Mouse (Mus musculus) heart, embryonic 12.5 days (tissue): ENCODE data around the gene Yeats4. TPM values are rescaled to one million over a fixed set of nuclear protein-coding genes. Genes with fewer than 3 reads are reported as not detected.
"Not testable (repeated sequence)": the region's sequence is repeated elsewhere in the genome, so short reads cannot be mapped to it uniquely, and the experiment has no call there.

Experiments
- ATAC-seq: fragments of 200-750 bp; cut with Nextera tagmentation; 2 replicates; pipeline ENCODE4 v1.8.0; 2017; ENCODE audit warnings: moderate TSS enrichment, moderate library complexity; ENCODE audit not compliant: insufficient number of reproducible peaks, low FRiP score
- H3K27ac ChIP-seq: fragments of 300-500 bp; sonication (generic); 2 replicates; pipeline ENCODE4 v1.5.1; 2016; ENCODE audit warnings: mild to moderate bottlenecking, moderate library complexity; ENCODE audit not compliant: poor library complexity, severe bottlenecking
- H3K27me3 ChIP-seq: fragments of 300-500 bp; sonication (generic); replicated peaks from 2 replicates; pipeline ENCODE4 v1.6.1; 2016; ENCODE audit warnings: mild to moderate bottlenecking, moderate library complexity
- H3K36me3 ChIP-seq: fragments of 300-500 bp; sonication (generic); 2 replicates; pipeline ENCODE4 v1.6.1; 2016; ENCODE audit warnings: mild to moderate bottlenecking, moderate library complexity
- H3K4me1 ChIP-seq: fragments of 300-500 bp; sonication (generic); replicated peaks from 2 replicates; pipeline ENCODE4 v1.6.1; 2016; ENCODE audit warnings: mild to moderate bottlenecking
- H3K4me2 ChIP-seq: fragments of 300-500 bp; sonication (generic); 2 replicates; pipeline ENCODE4 v1.6.1; 2016; ENCODE audit warnings: mild to moderate bottlenecking, moderate library complexity
- H3K4me3 ChIP-seq: fragments of 300-500 bp; sonication (generic); 2 replicates; pipeline ENCODE4 v1.5.1; 2016; ENCODE audit warnings: mild to moderate bottlenecking
- H3K9ac ChIP-seq: fragments of 300-500 bp; sonication (generic); 2 replicates; pipeline ENCODE4 v1.6.1; 2016; ENCODE audit warnings: mild to moderate bottlenecking, moderate library complexity
- H3K9me3 ChIP-seq: fragments of 300-500 bp; sonication (generic); replicated peaks from 2 replicates; pipeline ENCODE4 v1.6.1; 2016; ENCODE audit warnings: mild to moderate bottlenecking, moderate library complexity
- WGBS: fragments of 180-500 bp; shearing (Covaris S2); methylation state at CpG from one replicate; pipeline ENCODE4 v1.1.7; 2016; 5-methylcytosine and 5-hydroxymethylcytosine counted together
- polyA plus RNA-seq: library from polyadenylated mRNA; unstranded; fragments of >200 nt; fragmentation: Nextera tagmentation; extraction: Ambion mirVana; gene quantifications from 2 replicates; pipeline ENCODE4 v1.2.1, GENCODE M21; 2016

The Yeats4 gene
- polyA plus RNA-seq, 1 experiment from 2014 or later: 66.2 TPM

DNA sequence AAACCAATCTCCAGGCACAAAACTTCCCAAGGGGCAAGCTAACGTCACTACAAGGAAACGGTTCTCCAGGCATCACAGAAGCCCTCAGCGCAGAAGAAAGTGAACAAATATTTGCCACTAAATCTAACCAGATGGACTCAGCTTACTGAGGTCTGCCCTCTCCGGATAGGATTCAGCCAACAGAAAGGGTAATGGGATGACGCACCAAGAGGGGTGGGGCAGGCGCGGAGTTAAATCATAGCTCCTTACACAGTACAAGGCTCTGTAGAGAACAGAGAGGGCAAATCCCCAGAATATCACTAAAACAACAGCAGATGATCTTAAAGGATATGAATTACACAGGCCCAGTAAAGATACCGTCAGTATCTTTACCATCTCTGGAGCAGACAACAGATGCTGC is 6.0 kb downstream of the Yeats4 start:
- no peak overlapping the region for H3K4me2 ChIP-seq
- no peak overlapping the region for H3K27ac ChIP-seq
- no peak overlapping the region for H3K4me3 ChIP-seq
- H3K9ac ChIP-seq: no peak overlapping the region
- H3K36me3 ChIP-seq: peaks cover 83% of the 10 kb centered on the region
- no peaks in the 10 kb centered on the region for H3K9me3 ChIP-seq
- no peak for ATAC-seq
- no peaks in the 10 kb centered on the region for H3K27me3 ChIP-seq
- 97% methylated on average over 8 of the region's 8 CpGs for WGBS
- peaks cover 7% of the 10 kb centered on the region for H3K4me1 ChIP-seq

DNA sequence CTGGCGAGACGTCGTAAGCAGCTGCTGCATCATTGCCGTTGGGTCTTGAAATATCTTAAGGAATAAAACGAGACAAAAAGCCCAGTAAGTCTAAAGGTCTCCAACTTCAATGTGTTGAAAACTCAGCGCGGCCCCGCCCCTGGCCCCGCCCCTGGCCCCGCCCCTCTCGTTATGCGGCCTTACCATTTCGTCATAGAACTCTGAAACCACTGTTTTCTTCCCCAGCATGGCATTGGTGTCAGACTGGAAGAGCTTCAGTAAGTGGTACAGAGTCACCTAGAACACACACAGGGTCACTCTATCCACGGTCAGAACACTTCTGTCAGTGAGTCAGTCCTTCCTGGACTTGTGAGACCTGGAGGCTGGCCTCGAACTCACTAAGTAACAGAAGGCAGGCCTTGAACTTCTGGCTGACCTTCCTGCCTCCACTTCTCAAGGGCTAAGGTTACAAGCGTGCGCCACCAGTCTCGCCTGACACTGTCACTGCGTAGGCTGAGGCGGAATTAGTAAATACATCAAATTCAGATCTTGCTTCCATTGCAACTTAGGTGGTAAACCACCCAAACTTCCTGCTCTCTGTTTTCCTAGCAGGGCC is 7.0 kb downstream of the Yeats4 start:
- Histone ChIP-seq H3K9ac (no peak overlapping the region), H3K4me3 (no peak overlapping the region), H3K4me1 (no peaks in the 10 kb centered on the region), H3K9me3 (no peaks in the 10 kb centered on the region), H3K36me3 (peaks cover 84% of the 10 kb centered on the region), H3K4me2 (no peak overlapping the region), H3K27me3 (no peaks in the 10 kb centered on the region), H3K27ac (no peak overlapping the region)
- 82% methylated on average over 20 of the region's 20 CpGs for WGBS
- 0 out of 2 replicates have a peak, but pooled peaks have one; percentile 19 for ATAC-seq

DNA sequence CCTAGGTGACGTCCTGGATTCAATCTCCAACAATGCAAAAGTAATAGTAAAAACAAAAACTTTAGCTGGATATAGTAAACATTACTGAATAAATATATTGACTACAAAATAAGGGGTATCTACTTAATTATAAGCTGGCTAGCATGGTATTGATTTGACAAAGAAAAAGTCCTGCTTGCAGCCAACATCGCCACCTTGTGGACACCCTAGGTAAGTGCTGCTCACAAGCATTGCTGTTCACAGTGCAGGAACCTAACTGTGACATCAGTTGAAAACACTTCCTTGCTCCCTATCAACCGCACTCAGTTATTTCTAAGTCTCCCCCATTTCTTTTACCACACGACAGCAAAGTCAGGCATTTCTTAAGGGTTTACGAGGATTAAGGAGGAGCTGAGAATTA is 7.5 kb downstream of the Yeats4 start:
- Histone ChIP-seq H3K9me3 (no peaks in the 10 kb centered on the region), H3K27me3 (no peaks in the 10 kb centered on the region), H3K4me3 (no peak overlapping the region), H3K9ac (no peak overlapping the region), H3K4me1 (no peaks in the 10 kb centered on the region), H3K36me3 (peaks cover 80% of the 10 kb centered on the region), H3K27ac (no peak overlapping the region), H3K4me2 (no peak overlapping the region)
- ATAC-seq: no peak
- WGBS: 68% methylated on average over 5 of the region's 5 CpGs

DNA sequence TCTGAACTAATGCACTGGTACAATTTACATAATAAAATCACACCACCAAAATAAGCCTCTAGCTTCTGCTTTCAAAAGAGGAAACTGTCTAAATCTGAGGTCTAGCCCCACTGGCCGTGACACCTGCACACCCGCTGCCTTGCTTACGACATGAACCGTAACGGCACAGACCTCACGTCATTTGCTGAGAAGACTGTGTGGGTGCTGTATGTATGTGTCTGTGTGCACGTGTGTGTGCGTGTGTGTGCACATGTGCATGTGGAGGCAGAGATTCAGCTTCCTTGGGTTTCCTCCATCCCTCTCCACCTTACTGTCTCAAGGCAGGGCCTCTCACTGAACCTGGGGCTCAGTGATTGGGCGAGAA is 8.2 kb downstream of the Yeats4 start:
- Histone ChIP-seq H3K27me3 (no peaks in the 10 kb centered on the region), H3K4me2 (no peak overlapping the region), H3K4me3 (no peak overlapping the region), H3K9me3 (no peaks in the 10 kb centered on the region), H3K4me1 (no peaks in the 10 kb centered on the region), H3K27ac (no peak overlapping the region), H3K9ac (no peak overlapping the region), H3K36me3 (peaks cover 78% of the 10 kb centered on the region)
- ATAC-seq: no peak
- WGBS: 96% methylated on average over 9 of the region's 9 CpGs

DNA sequence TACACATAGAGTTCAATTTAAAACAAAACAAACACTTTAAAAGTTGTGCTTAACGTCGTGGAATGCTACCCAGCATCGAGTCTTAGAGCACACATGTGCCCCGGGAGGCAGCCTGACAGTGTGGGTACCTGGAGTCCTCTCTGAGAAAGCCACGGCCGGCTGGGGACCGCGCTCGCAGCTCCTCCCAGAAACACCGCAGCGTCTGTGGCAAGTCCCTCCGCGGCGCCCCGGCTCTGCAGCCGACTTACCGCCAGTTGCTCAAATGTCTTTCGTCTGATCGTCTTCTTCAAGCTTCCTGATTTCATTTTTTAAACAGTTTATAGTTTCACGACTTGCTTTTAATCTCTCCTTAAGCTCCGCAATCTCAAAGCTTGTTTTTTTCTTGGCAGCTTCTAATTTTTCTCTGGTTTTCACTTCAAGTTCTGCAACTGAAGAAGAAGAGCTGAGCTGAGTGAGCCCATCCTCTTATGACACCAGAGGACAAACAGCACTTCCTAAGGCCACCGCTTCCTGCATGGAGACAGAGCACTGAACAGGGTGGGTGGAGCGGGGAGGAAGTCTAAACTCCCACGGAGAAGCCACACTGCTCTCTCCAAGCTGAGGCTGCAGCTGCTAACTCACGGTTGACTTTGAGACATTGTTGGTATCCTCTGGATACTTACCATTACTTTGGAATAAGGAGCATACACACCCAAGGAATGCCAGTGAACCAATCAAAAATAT is 8.7 kb downstream of the Yeats4 start:
- no peaks in the 10 kb centered on the region for H3K9me3 ChIP-seq
- H3K4me3 ChIP-seq: no peak overlapping the region
- H3K27me3 ChIP-seq: no peaks in the 10 kb centered on the region
- no peak overlapping the region for H3K27ac ChIP-seq
- WGBS: 91% methylated on average over 25 of the region's 25 CpGs
- H3K9ac ChIP-seq: no peak overlapping the region
- peaks cover 73% of the 10 kb centered on the region for H3K36me3 ChIP-seq
- H3K4me1 ChIP-seq: peaks cover 3% of the 10 kb centered on the region
- H3K4me2 ChIP-seq: no peak overlapping the region
- no peak for ATAC-seq

DNA sequence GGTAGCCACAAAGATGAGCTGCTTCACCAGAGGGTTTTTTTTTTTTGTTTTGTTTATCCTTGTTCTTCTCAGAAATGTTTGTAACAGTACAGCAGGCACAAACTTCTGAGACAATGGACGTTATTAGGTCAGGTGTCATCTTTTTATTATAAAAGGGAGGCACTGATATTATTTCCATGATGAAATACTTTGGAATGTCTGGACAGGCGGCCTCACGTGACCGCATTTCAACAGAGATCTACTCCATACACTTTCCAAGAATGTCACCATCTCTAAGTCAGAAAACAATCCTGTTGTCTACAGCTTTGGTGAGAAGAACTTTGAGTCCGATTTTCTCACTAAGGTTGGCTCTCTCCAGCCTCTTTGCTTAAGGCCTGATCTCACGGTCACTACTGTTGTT is 13.3 kb downstream of the Yeats4 start:
- Histone ChIP-seq H3K4me1 (peaks cover 12% of the 10 kb centered on the region), H3K36me3 (peaks cover 32% of the 10 kb centered on the region), H3K4me3 (no peak overlapping the region), H3K27ac (0 out of 2 replicates have a peak overlapping the region, but pooled peaks have one; percentile 15), H3K9me3 (no peaks in the 10 kb centered on the region), H3K27me3 (no peaks in the 10 kb centered on the region), H3K4me2 (no peak overlapping the region), H3K9ac (no peak overlapping the region)
- no peak for ATAC-seq
- 84% methylated on average over 6 of the region's 6 CpGs for WGBS

DNA sequence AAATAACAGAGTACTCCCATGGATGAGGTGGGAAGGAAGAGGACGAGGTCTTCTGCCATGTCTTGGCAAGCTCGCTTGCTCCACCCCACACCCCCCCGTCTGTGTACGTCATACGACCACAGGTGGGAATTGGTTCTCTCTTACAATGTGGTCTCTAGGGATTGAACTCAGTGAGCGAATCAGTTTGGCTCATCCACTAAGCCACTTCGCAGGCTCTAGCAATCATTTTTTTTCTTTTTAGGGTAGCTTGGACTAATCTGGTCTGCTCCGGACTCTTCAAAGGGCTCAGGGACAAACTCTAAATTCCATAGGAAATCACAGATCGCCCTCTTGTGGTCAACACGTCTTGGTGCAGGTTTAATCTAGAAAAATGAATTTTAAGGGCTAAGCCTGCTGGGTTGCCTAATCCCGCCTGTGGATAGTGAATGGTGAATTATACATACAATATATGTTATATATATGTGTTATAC is 14.8 kb downstream of the Yeats4 start:
- H3K4me2 ChIP-seq: peak overlapping the region; percentile 64
- H3K27ac ChIP-seq: no peak overlapping the region
- WGBS: 12% methylated on average over 11 of the region's 11 CpGs
- no peaks in the 10 kb centered on the region for H3K27me3 ChIP-seq
- 0 out of 2 replicates have a peak, but pooled peaks have one; percentile 17 for ATAC-seq
- H3K4me3 ChIP-seq: peak overlapping the region; percentile 39
- H3K9me3 ChIP-seq: no peaks in the 10 kb centered on the region
- peaks cover 12% of the 10 kb centered on the region for H3K4me1 ChIP-seq
- peaks cover 17% of the 10 kb centered on the region for H3K36me3 ChIP-seq
- no peak overlapping the region for H3K9ac ChIP-seq

DNA sequence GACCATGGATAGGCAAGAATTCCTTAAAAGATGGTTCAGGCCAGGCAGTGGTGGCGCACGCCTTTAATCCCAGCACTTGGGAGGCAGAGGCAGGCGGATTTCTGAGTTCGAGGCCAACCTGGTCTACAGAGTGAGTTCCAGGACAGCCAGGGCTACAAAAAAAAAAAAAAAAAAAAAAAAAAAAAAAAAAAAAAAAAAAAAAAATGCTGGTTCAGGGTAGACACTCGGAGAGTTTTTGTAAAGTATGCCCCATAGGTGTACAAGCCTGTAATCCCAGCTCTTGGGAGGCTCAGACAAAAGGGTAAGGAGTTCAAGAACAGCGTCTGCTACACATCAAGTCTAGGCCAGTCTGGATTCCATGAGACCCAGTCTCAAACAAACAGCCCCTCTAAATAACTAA is 15.5 kb downstream of the Yeats4 start:
- H3K27ac ChIP-seq, H3K4me3 ChIP-seq, H3K27me3 ChIP-seq, H3K4me2 ChIP-seq, ATAC-seq, H3K9ac ChIP-seq, H3K9me3 ChIP-seq: not testable (repeated sequence)
- H3K4me1 ChIP-seq: peaks cover 12% of the 10 kb centered on the region
- peaks cover 13% of the 10 kb centered on the region for H3K36me3 ChIP-seq
- WGBS: 87% methylated on average over 6 of the region's 6 CpGs

DNA sequence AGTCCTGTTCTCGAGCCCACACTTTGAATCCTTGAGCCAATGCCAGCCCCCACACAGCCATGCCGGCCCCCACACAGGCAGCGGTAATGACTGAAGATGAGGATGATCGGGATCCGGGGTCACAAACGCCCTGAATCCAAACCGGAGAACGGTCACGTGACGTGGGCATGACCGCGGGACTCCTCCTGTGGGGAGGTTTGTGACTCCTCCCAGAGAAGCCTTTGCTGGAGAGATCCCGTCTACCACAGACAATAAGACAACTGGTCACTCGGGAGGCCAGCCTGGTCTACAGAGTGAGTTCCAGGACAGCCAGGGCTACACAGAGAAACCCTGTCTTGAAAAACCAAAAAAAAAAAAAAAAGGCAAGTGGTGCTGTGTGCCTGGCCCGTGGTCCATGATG is 16.1 kb downstream of the Yeats4 start:
- ATAC-seq: no peak
- WGBS: 83% methylated on average over 15 of the region's 15 CpGs
- no peaks in the 10 kb centered on the region for H3K9me3 ChIP-seq
- H3K4me2 ChIP-seq: no peak overlapping the region
- no peak overlapping the region for H3K4me3 ChIP-seq
- no peak overlapping the region for H3K9ac ChIP-seq
- no peak overlapping the region for H3K27ac ChIP-seq
- H3K4me1 ChIP-seq: peaks cover 18% of the 10 kb centered on the region
- peaks cover 12% of the 10 kb centered on the region for H3K36me3 ChIP-seq
- H3K27me3 ChIP-seq: no peaks in the 10 kb centered on the region

DNA sequence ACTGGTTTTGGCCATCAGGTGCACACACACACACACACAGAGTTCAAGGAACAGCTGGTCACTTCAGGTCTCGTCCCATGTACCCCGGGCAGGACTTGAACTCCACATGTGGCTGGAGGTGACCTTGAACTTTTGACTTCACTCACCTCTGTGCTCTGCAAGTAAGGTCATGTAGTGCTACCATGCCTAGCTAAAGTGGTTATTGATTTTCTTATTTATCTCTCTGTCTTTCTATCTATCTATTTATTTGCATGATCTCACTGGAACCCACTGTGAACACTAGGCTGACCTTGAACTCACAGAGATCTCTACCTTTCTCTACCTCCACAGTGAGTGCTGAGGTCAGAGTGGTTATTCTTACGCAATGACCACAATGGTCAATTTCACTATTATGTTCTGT is 18.2 kb downstream of the Yeats4 start:
- no peaks in the 10 kb centered on the region for H3K9me3 ChIP-seq
- H3K4me3 ChIP-seq: no peak overlapping the region
- H3K9ac ChIP-seq: no peak overlapping the region
- WGBS: 88% methylated on average over 3 of the region's 3 CpGs
- no peaks in the 10 kb centered on the region for H3K27me3 ChIP-seq
- no peak for ATAC-seq
- H3K4me2 ChIP-seq: no peak overlapping the region
- H3K36me3 ChIP-seq: no peaks in the 10 kb centered on the region
- H3K27ac ChIP-seq: no peak overlapping the region
- peaks cover 28% of the 10 kb centered on the region for H3K4me1 ChIP-seq

DNA sequence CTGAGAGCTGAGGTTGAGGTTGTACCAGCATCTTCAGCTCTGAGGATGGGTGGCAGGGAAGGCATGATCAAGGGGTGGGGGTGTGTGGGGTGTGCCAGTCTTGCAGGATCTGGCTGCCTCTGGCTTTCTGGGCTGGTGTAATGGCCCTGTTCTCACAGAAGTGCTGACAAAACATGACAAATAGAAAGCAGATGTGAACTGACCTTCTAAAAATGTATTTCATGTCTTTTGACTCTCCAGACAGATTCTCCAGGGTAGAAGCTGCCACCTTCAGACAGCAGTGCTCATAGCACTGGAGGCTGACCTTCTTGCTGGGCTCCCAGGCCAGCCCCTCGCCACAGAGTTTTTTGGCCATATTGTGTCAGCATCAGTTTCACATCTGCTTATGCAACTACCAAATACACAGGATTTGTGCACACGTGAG is 20.7 kb downstream of the Yeats4 start:
- Histone ChIP-seq H3K4me3 (no peak overlapping the region), H3K36me3 (no peaks in the 10 kb centered on the region), H3K9ac (no peak overlapping the region), H3K27me3 (no peaks in the 10 kb centered on the region), H3K4me2 (no peak overlapping the region), H3K27ac (no peak overlapping the region), H3K4me1 (peaks cover 22% of the 10 kb centered on the region), H3K9me3 (no peaks in the 10 kb centered on the region)
- WGBS: 65% methylated on average over 2 of the region's 2 CpGs
- ATAC-seq: no peak
